Mouse (Mus musculus) midbrain, embryonic 15.5 days (tissue): Measurements from ENCODE around the gene Gm2381. TPM values are rescaled to one million over a fixed set of nuclear protein-coding genes. Genes with fewer than 3 reads are reported as not detected.
"Not testable (repeated sequence)": the region's sequence is repeated elsewhere in the genome, so short reads cannot be mapped to it uniquely, and the experiment has no call there.

ENCODE experiments used
- ATAC-seq: fragments of 200-750 bp; cut with Nextera tagmentation; replicated peaks from 2 replicates; pipeline ENCODE4 v1.8.0; 2017; ENCODE audit warnings: moderate TSS enrichment
- H3K27ac ChIP-seq: fragments of 300-500 bp; sonication (generic); 2 replicates; pipeline ENCODE4 v1.5.1; 2015; ENCODE audit warnings: mild to moderate bottlenecking, inconsistent platforms
- H3K27me3 ChIP-seq: fragments of 300-500 bp; sonication (generic); replicated peaks from 2 replicates; pipeline ENCODE4 v1.6.1; 2015; ENCODE audit warnings: inconsistent platforms
- H3K36me3 ChIP-seq: fragments of 300-500 bp; sonication (generic); replicated peaks from 2 replicates; pipeline ENCODE4 v1.6.1; 2015; ENCODE audit warnings: inconsistent platforms
- H3K4me1 ChIP-seq: fragments of 300-500 bp; sonication (generic); 2 replicates; pipeline ENCODE4 v1.6.1; 2015; ENCODE audit warnings: inconsistent platforms
- H3K4me2 ChIP-seq: fragments of 300-500 bp; sonication (generic); 2 replicates; pipeline ENCODE4 v1.6.1; 2015; ENCODE audit warnings: inconsistent platforms, mild to moderate bottlenecking, moderate library complexity
- H3K4me3 ChIP-seq: fragments of 300-500 bp; sonication (generic); 2 replicates; pipeline ENCODE4 v1.5.1; 2015; ENCODE audit warnings: mild to moderate bottlenecking, inconsistent platforms
- H3K9ac ChIP-seq: fragments of 300-500 bp; sonication (generic); 2 replicates; pipeline ENCODE4 v1.6.1; 2015; ENCODE audit warnings: mild to moderate bottlenecking, inconsistent platforms
- H3K9me3 ChIP-seq: fragments of 300-500 bp; sonication (generic); 2 replicates; pipeline ENCODE4 v1.6.1; 2016; ENCODE audit warnings: inconsistent platforms
- WGBS: fragments of 180-500 bp; shearing (Covaris S2); methylation state at CpG from one replicate; pipeline ENCODE4 v1.1.7; 2015; ENCODE audit warnings: mixed read lengths; 5-methylcytosine and 5-hydroxymethylcytosine counted together
- polyA plus RNA-seq: library from polyadenylated mRNA; unstranded; fragments of >200 nt; fragmentation: Nextera tagmentation; extraction: Ambion mirVana; gene quantifications from 2 replicates; pipeline ENCODE4 v1.2.1, GENCODE M21; 2015

The Gm2381 gene
- polyA plus RNA-seq, result not detected in 2 replicates

DNA sequence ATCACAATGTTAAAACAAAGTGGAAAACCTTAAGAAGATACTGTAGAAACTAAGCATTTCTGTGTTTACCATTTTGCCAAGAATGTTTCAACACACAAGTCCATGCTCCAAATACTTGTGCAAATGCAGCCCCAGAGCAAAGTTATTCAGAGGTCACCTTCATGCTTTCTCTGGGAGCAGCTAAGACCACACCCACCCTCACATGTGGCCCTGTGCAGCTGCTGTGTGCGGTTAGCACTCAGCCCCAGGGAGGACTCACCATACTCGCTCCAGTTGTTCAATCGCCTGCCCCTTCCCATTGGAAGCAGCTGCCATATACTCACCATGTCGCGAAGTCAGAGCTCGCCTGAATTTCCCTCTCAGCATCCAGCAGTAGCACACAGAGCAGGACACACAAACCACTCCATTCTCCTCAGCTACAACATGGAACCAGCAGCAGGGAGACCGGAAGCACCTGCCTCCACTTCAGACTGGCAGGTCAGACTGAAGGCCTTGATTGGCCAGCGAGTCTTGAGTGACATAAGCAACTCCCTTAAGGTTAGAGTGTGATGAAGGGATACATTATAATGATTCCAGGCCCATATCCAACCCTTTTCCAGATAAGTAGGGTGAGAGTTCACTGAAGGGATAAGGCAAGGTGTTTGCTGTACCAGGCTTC lies at the start of gene Gm2381:
Gm2381 (minus strand) TSS at position 434 of the 658 bp plus-strand sequence.
- not testable (repeated sequence) for H3K9ac ChIP-seq, H3K4me2 ChIP-seq, H3K9me3 ChIP-seq, H3K4me3 ChIP-seq, H3K27ac ChIP-seq, H3K4me1 ChIP-seq, H3K36me3 ChIP-seq, H3K27me3 ChIP-seq, ATAC-seq
- 84% methylated on average over 8 of the region's 8 CpGs for WGBS

DNA sequence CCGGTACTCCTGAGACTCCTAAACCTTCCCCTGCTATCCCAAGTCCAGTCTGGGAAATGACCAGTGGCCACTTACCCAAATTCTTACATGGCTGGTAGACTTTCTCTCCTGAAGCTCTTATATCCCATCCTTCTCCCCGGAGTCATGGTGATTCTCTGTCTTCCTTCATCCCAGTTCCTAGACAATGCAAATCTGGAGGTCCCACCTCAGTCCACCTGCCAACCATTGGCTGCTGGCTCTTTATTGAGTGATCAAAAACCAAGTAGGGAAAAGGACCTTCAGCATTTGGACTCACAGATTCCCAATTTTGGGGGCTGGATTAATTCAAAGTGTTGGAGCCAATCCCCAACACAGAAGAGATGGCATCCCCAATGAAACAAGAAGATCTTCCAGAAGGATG lies 31.0 kb upstream of the Gm2381 start:
- WGBS, result 79% methylated on average over 2 of the region's 2 CpGs
- not testable (repeated sequence) for H3K27ac ChIP-seq, ATAC-seq, H3K9ac ChIP-seq, H3K4me1 ChIP-seq, H3K4me3 ChIP-seq, H3K9me3 ChIP-seq, H3K36me3 ChIP-seq, H3K27me3 ChIP-seq, H3K4me2 ChIP-seq

DNA sequence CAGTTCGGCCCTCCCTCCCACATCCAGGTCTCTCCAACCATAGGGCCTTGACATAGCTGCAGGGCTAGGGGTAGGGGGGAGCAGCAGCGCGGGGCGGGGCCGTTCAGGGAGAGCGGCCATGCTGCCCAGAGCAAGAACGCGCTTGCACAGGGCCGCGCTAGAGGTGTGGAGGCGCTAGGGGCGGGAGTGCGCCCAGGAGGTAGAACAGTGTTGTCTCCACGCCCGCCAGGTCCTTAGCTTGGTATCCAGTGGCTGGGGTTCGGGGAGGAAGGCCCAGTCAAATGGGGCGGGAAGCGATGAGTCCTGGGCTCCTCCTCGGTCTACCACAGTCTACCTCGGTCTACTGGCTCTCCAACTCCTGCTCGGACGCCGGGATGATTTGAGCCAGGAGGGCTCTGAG lies 11.1 kb upstream of the Gm2381 start:
- WGBS, result 53% methylated on average over 23 of the region's 23 CpGs
- ATAC-seq, result no peak
- Histone ChIP-seq H3K4me2 (no peak overlapping the region), H3K9me3 (peaks cover 11% of the 10 kb centered on the region; the same call in 1 of the 2 replicates), H3K9ac (no peak overlapping the region), H3K36me3 (no peaks in the 10 kb centered on the region), H3K27ac (no peak overlapping the region), H3K4me1 (no peaks in the 10 kb centered on the region), H3K4me3 (no peak overlapping the region), H3K27me3 (no peaks in the 10 kb centered on the region)

DNA sequence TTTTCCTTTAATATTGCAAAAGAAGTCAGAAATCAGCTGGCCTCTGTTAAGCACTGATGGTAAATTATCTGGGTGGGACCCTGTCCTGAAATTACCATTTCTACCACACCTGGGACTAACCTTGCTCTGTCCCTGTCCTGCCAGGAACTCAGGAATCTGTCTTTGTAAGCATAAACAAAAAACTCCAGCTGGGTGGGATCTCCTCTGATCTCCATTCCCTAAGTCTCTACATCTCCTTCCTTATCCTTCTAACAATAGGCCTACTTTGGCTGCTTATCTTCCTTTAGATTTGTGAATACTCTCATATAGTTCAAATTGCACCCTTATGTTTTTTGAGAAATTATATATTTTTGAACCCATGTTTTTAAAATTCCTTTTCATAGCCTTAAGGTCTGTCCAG lies 28.7 kb downstream of the Gm2381 start:
- H3K36me3 ChIP-seq, H3K9me3 ChIP-seq, H3K4me3 ChIP-seq, H3K4me1 ChIP-seq, H3K27me3 ChIP-seq, H3K9ac ChIP-seq, H3K27ac ChIP-seq, H3K4me2 ChIP-seq, ATAC-seq: not testable (repeated sequence)

DNA sequence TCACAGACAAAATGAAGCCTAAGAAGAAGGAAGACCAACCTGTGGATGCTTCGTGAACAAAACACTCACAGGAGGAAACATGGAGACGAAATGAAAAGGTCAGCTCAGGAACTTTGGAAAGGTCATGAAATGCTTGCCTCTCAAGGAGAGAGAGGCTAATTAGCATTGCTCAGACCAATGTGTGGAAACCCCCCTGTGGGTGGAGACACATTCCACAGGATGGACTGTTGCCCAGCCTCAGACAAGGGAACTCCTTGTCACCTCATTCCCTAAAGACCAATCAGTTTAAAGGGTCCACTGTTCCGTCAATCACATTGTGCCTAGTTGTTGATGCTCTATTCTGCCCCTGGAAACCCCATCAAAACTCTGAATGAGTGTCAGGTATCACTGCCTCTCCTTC lies 34.8 kb downstream of the Gm2381 start:
- Histone ChIP-seq H3K27me3 (no peaks in the 10 kb centered on the region), H3K4me2 (no peak overlapping the region), H3K9ac (no peak overlapping the region), H3K4me3 (no peak overlapping the region), H3K9me3 (0 out of 2 replicates have a peak, but pooled peaks cover 11% of the 10 kb centered on the region), H3K4me1 (no peaks in the 10 kb centered on the region), H3K27ac (no peak overlapping the region), H3K36me3 (no peaks in the 10 kb centered on the region)
- 73% methylated on average over 3 of the region's 3 CpGs for WGBS
- ATAC-seq, result no peak

DNA sequence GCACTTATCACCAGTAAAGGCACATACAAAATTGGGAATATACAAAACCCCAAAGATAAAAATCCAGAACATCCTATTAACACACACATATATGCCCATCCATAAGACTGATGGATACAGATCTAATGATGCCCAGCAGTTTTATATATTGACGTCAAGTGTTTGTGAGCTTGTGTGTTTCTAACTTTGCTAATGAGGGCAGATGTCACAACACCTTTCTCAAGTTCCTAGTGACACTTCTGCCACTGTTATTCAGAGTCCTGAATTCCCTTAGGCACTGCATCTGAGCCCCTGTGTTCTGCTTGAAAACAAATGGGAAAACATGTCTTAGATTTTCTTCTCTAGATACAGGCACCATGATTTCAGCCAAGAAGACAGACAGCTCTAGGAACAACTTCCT lies 73.6 kb downstream of the Gm2381 start, which contains the start of gene Vmn2r62:
Vmn2r62 (minus strand) TSS at position 101 of the 400 bp plus-strand sequence.
- not testable (repeated sequence) for H3K27me3 ChIP-seq, ATAC-seq
- WGBS, result no CpG with 5 or more reads among the region's 1 CpGs

More for the DNA sequence above, 73.6 kb downstream of the Gm2381 start, which contains the start of gene Vmn2r62:
- H3K9ac ChIP-seq, H3K4me3 ChIP-seq, H3K27ac ChIP-seq, H3K9me3 ChIP-seq, H3K4me2 ChIP-seq, H3K36me3 ChIP-seq, H3K4me1 ChIP-seq: not testable (repeated sequence)

Other genes with a start within 250 kb of the Gm2381 start
- gene Zfp976, start 224.6 kb downstream of the Gm2381 start, polyA plus RNA-seq, result 2.2 and 2.7 TPM in 2 replicates
- gene Zfp975, start 174.5 kb downstream of the Gm2381 start, polyA plus RNA-seq, result 7.3 and 7.7 TPM in 2 replicates
- gene Gm17067, start 140.2 kb downstream of the Gm2381 start, polyA plus RNA-seq, result not detected in 2 replicates
- not detected in 2 replicates for gene Vmn2r62, start 73.7 kb downstream of the Gm2381 start, polyA plus RNA-seq
- gene Vmn2r63, start 66.6 kb upstream of the Gm2381 start, polyA plus RNA-seq, result not detected in 2 replicates
- gene Gm9268, start 151.5 kb upstream of the Gm2381 start, polyA plus RNA-seq, result not detected in 2 replicates
- gene Zfp936, start 247.0 kb upstream of the Gm2381 start, polyA plus RNA-seq, result not detected in 2 replicates